Mouse (Mus musculus): ENCODE measurements around the gene Pkdcc. TPM values are rescaled to one million over a fixed set of nuclear protein-coding genes. Genes with fewer than 3 reads are reported as not detected.

Gene Pkdcc
- polyA plus RNA-seq, 1 experiment from 2014 or later = 5.1 TPM

- Histone ChIP-seq H3K4me3 (replicated peaks; ENCODE audit: low read depth, low read length) (no peak overlapping the region), H3K36me3 (ENCODE audit: control insufficient read depth, insufficient read depth, low read length) (no peaks in the 10 kb centered on the region), H3K4me1 (ENCODE audit: control insufficient read depth, insufficient read depth, low read length) (0 out of 2 replicates have a peak, but pooled peaks cover 5% of the 10 kb centered on the region), H3K27ac (replicated peaks; ENCODE audit: low read depth, low read length) (no peak overlapping the region), H3K27me3 (ENCODE audit: control insufficient read depth, insufficient read depth, low read length) (no peaks in the 10 kb centered on the region; the same call in 1 of the 2 replicates), H3K9ac (replicated peaks; ENCODE audit: low read length) (no peak overlapping the region), H3K9me3 (ENCODE audit: control insufficient read depth, low read length) (no peaks in the 10 kb centered on the region), H3K4me2 (ENCODE audit: low read length) (no peak overlapping the region)
- ATAC-seq (ENCODE audit: low FRiP score, low TSS enrichment) (no peak), DNase-seq (no peak)
- 66% methylated on average over 8 of the region's 8 CpGs for WGBS
Measured at GRCm38 (mm10) chr17:83272641-83273040, 57.5 kb downstream of the Pkdcc start.

- H3K4me3 ChIP-seq (replicated peaks; ENCODE audit: low read depth, low read length) = no peak overlapping the region
- DNase-seq (no peak), ATAC-seq (ENCODE audit: low FRiP score, low TSS enrichment) (no peak)
- H3K27ac ChIP-seq (replicated peaks; ENCODE audit: low read depth, low read length) = no peak overlapping the region
- no peaks in the 10 kb centered on the region; the same call in 1 of the 2 replicates for H3K27me3 ChIP-seq (ENCODE audit: control insufficient read depth, insufficient read depth, low read length)
- WGBS = 22% methylated on average over 9 of the region's 9 CpGs
- H3K9ac ChIP-seq (replicated peaks; ENCODE audit: low read length) = no peak overlapping the region
- H3K9me3 ChIP-seq (ENCODE audit: control insufficient read depth, low read length) = no peaks in the 10 kb centered on the region
- no peak overlapping the region for H3K4me2 ChIP-seq (ENCODE audit: low read length)
- H3K4me1 ChIP-seq (ENCODE audit: control insufficient read depth, insufficient read depth, low read length) = 0 out of 2 replicates have a peak, but pooled peaks cover 9% of the 10 kb centered on the region
- no peaks in the 10 kb centered on the region for H3K36me3 ChIP-seq (ENCODE audit: control insufficient read depth, insufficient read depth, low read length)
Measured at GRCm38 (mm10) chr17:83273636-83274035, 58.5 kb downstream of the Pkdcc start.

GRCm38 (mm10) chr17:83274101-83274500 is 59.0 kb downstream of the Pkdcc start:
- Histone ChIP-seq H3K36me3 (ENCODE audit: control insufficient read depth, insufficient read depth, low read length) (no peaks in the 10 kb centered on the region), H3K27ac (replicated peaks; ENCODE audit: low read depth, low read length) (no peak overlapping the region), H3K4me1 (ENCODE audit: control insufficient read depth, insufficient read depth, low read length) (0 out of 2 replicates have a peak, but pooled peaks cover 9% of the 10 kb centered on the region), H3K27me3 (ENCODE audit: control insufficient read depth, insufficient read depth, low read length) (no peaks in the 10 kb centered on the region), H3K9me3 (ENCODE audit: control insufficient read depth, low read length) (no peaks in the 10 kb centered on the region), H3K9ac (replicated peaks; ENCODE audit: low read length) (no peak overlapping the region), H3K4me3 (replicated peaks; ENCODE audit: low read depth, low read length) (no peak overlapping the region), H3K4me2 (ENCODE audit: low read length) (no peak overlapping the region)
- WGBS = 54% methylated on average over 4 of the region's 4 CpGs
- ATAC-seq (ENCODE audit: low FRiP score, low TSS enrichment) = no peak
- no peak for DNase-seq

Other genes with a start within 250 kb of the Pkdcc start
- 24.9 and 38.9 TPM in 2 replicates for gene Eml4, start 135.6 kb downstream of the Pkdcc start, polyA plus RNA-seq (2014; fragmentation: Nextera tagmentation; extraction: Ambion mirVana)

Measured in midbrain, embryonic 14.5 days (tissue).